Mouse (Mus musculus) frontal cortex, postnatal 10 days (tissue): ENCODE measurements around the gene Macrod2.

Experiments used
- DNase-seq, 2 experiments: peaks; one replicate each; pipeline ENCODE4 v3.0.0; 2022; ENCODE audit warnings: low spot score in 2 of 2, mixed read lengths in 1 of 2

Gene Macrod2

GRCm38 (mm10) chr2:141673405-141673804, 1278.3 kb downstream of the Macrod2 start:
- DNase-seq = no peak

GRCm38 (mm10) chr2:141697541-141697940, 1302.4 kb downstream of the Macrod2 start:
- no peak for DNase-seq

- DNase-seq = no peak
These were observed 1303.2 kb downstream of the Macrod2 start for GRCm38 (mm10) chr2:141698320-141698719.

GRCm38 (mm10) chr2:141700759-141701452, 1305.8 kb downstream of the Macrod2 start:
- no peak for DNase-seq

GRCm38 (mm10) chr2:141711785-141712184, 1316.7 kb downstream of the Macrod2 start:
- DNase-seq = no peak

GRCm38 (mm10) chr2:141712265-141712664, 1317.2 kb downstream of the Macrod2 start:
- no peak for DNase-seq

GRCm38 (mm10) chr2:141715061-141715460, 1320.0 kb downstream of the Macrod2 start:
- no peak for DNase-seq

- no peak for DNase-seq
These were observed 1327.4 kb downstream of the Macrod2 start for GRCm38 (mm10) chr2:141722531-141722930.

- DNase-seq = no peak
These were observed 1333.9 kb downstream of the Macrod2 start for GRCm38 (mm10) chr2:141728998-141729397.

- DNase-seq = no peak
These were observed 1341.8 kb downstream of the Macrod2 start for GRCm38 (mm10) chr2:141736685-141737456.

- DNase-seq = no peak
These were observed 1343.6 kb downstream of the Macrod2 start for GRCm38 (mm10) chr2:141738702-141739101.

GRCm38 (mm10) chr2:141740318-141740717, 1345.2 kb downstream of the Macrod2 start:
- no peak for DNase-seq

GRCm38 (mm10) chr2:141800236-141800635, 1405.1 kb downstream of the Macrod2 start:
- DNase-seq = no peak

- no peak for DNase-seq
These were observed 1405.8 kb downstream of the Macrod2 start for GRCm38 (mm10) chr2:141800909-141801308.

- no peak for DNase-seq
These were observed 1421.2 kb downstream of the Macrod2 start for GRCm38 (mm10) chr2:141816266-141816665.

GRCm38 (mm10) chr2:141817546-141818180, 1422.6 kb downstream of the Macrod2 start:
- no peak for DNase-seq

- DNase-seq = no peak
These were observed 1425.7 kb downstream of the Macrod2 start for GRCm38 (mm10) chr2:141820795-141821194.

GRCm38 (mm10) chr2:141825606-141826495, 1430.7 kb downstream of the Macrod2 start:
- no peak for DNase-seq

- DNase-seq = no peak
These were observed 1435.4 kb downstream of the Macrod2 start for GRCm38 (mm10) chr2:141830496-141830895.

- DNase-seq = no peak
These were observed 1436.4 kb downstream of the Macrod2 start for GRCm38 (mm10) chr2:141831515-141831914.

GRCm38 (mm10) chr2:141834156-141834782, 1439.2 kb downstream of the Macrod2 start:
- DNase-seq = no peak
